Mouse (Mus musculus) cerebellum, adult 9-11 months (tissue): ENCODE data around the gene Ddx4.

Source experiments
- DNase-seq: peaks from one replicate; pipeline ENCODE4 v3.0.0; 2022

The Ddx4 gene

GRCm38 (mm10) chr13:112652205-112652604 lies at the start of gene Ddx4:
Gene Ddx4, minus strand, starts transcription at chr13:112652475.
- DNase-seq = no peak

GRCm38 (mm10) chr13:112701256-112701655 lies 49.0 kb upstream of the Ddx4 start:
- no peak for DNase-seq

GRCm38 (mm10) chr13:112695526-112696240 lies 43.4 kb upstream of the Ddx4 start:
- no peak for DNase-seq

GRCm38 (mm10) chr13:112692870-112693553 lies 40.7 kb upstream of the Ddx4 start:
- no peak for DNase-seq

GRCm38 (mm10) chr13:112686155-112686554 lies 33.9 kb upstream of the Ddx4 start:
- DNase-seq = no peak

GRCm38 (mm10) chr13:112683970-112684369 lies 31.7 kb upstream of the Ddx4 start:
- DNase-seq = no peak

- DNase-seq = no peak
These were observed 31.0 kb upstream of the Ddx4 start for GRCm38 (mm10) chr13:112683312-112683711.

- no peak for DNase-seq
These were observed 25.9 kb upstream of the Ddx4 start for GRCm38 (mm10) chr13:112678154-112678553.

GRCm38 (mm10) chr13:112673899-112674447 lies 21.7 kb upstream of the Ddx4 start:
- DNase-seq = peak; percentile 64

- DNase-seq = no peak
These were observed 20.5 kb upstream of the Ddx4 start for GRCm38 (mm10) chr13:112672797-112673196.

- no peak for DNase-seq
These were observed 19.4 kb upstream of the Ddx4 start for GRCm38 (mm10) chr13:112671708-112672107.

GRCm38 (mm10) chr13:112667215-112667614 lies 14.9 kb upstream of the Ddx4 start:
- DNase-seq = no peak

- no peak for DNase-seq
These were observed 14.3 kb upstream of the Ddx4 start for GRCm38 (mm10) chr13:112666433-112667024.

GRCm38 (mm10) chr13:112661687-112662086 lies 9.4 kb upstream of the Ddx4 start:
- DNase-seq = no peak

GRCm38 (mm10) chr13:112660574-112661381 lies 8.5 kb upstream of the Ddx4 start, which contains the start of gene Slc38a9:
Gene Slc38a9, plus strand, starts transcription at chr13:112660751.
- DNase-seq = peak; percentile 94

- no peak for DNase-seq
These were observed 7.8 kb upstream of the Ddx4 start for GRCm38 (mm10) chr13:112659986-112660573.

- no peak for DNase-seq
These were observed 1.1 kb downstream of the Ddx4 start for GRCm38 (mm10) chr13:112651183-112651582.

GRCm38 (mm10) chr13:112645529-112646186 lies 6.6 kb downstream of the Ddx4 start:
- no peak for DNase-seq

- DNase-seq = no peak
These were observed 7.3 kb downstream of the Ddx4 start for GRCm38 (mm10) chr13:112644996-112645395.

- DNase-seq = no peak
These were observed 9.4 kb downstream of the Ddx4 start for GRCm38 (mm10) chr13:112642897-112643296.

- no peak for DNase-seq
These were observed 13.2 kb downstream of the Ddx4 start for GRCm38 (mm10) chr13:112639111-112639510.

GRCm38 (mm10) chr13:112636498-112636897 lies 15.8 kb downstream of the Ddx4 start:
- no peak for DNase-seq
